Mouse (Mus musculus) gastrocnemius, postnatal 10 days (tissue): Measurements from ENCODE around the gene Ncam1. TPM values are rescaled to one million over a fixed set of nuclear protein-coding genes. Genes with fewer than 3 reads are reported as not detected.

Source experiments
- DNase-seq: peaks from one replicate; pipeline ENCODE4 v3.0.0; 2021; ENCODE audit warnings: mixed read lengths
- total RNA-seq, 2 experiments: library from RNA; stranded (reverse); gene quantifications; 2 replicates each; pipeline ENCODE4 v1.2.3; 2021

Gene Ncam1
- total RNA-seq, 2 experiments from 2014 or later, result 67.7 to 74.1 TPM

- DNase-seq, result peak; percentile 51
Measured at GRCm38 (mm10) chr9:49493979-49494649, 304.6 kb downstream of the Ncam1 start.

GRCm38 (mm10) chr9:49490609-49491008, 308.1 kb downstream of the Ncam1 start:
- DNase-seq, result no peak

GRCm38 (mm10) chr9:49488912-49489895, 309.5 kb downstream of the Ncam1 start:
- peak; percentile 90 for DNase-seq

- no peak for DNase-seq
Measured at GRCm38 (mm10) chr9:49488258-49488657, 310.5 kb downstream of the Ncam1 start.

- no peak for DNase-seq
Measured at GRCm38 (mm10) chr9:49487657-49487943, 311.1 kb downstream of the Ncam1 start.

GRCm38 (mm10) chr9:49486805-49487656, 311.7 kb downstream of the Ncam1 start:
- no peak for DNase-seq

- DNase-seq, result peak; percentile 74
Measured at GRCm38 (mm10) chr9:49485892-49486311, 312.8 kb downstream of the Ncam1 start, which contains the start of gene Ttc12. Gene Ttc12, minus strand, starts transcription at chr9:49486225.

GRCm38 (mm10) chr9:49485250-49485891, 313.4 kb downstream of the Ncam1 start:
- DNase-seq, result no peak

- DNase-seq, result no peak
Measured at GRCm38 (mm10) chr9:49483316-49483715, 315.4 kb downstream of the Ncam1 start.

GRCm38 (mm10) chr9:49472126-49472525, 326.6 kb downstream of the Ncam1 start:
- DNase-seq, result no peak

- DNase-seq, result no peak
Measured at GRCm38 (mm10) chr9:49470946-49471345, 327.8 kb downstream of the Ncam1 start.

- no peak for DNase-seq
Measured at GRCm38 (mm10) chr9:49470006-49470405, 328.7 kb downstream of the Ncam1 start.

- no peak for DNase-seq
Measured at GRCm38 (mm10) chr9:49456136-49456535, 342.6 kb downstream of the Ncam1 start.

GRCm38 (mm10) chr9:49452396-49452795, 346.3 kb downstream of the Ncam1 start:
- no peak for DNase-seq
